Mouse (Mus musculus) liver, embryonic 16.5 days (tissue): ENCODE results near the gene Cldn24. TPM values are rescaled to one million over a fixed set of nuclear protein-coding genes. Genes with fewer than 3 reads are reported as not detected.

Experiments used
- polyA plus RNA-seq: library from polyadenylated mRNA; unstranded; fragments of >200 nt; fragmentation: Nextera tagmentation; extraction: Ambion mirVana; gene quantifications from 2 replicates; pipeline ENCODE4 v1.2.1, GENCODE M21; 2015

The Cldn24 gene
- polyA plus RNA-seq, 1 experiment from 2014 or later = not detected

Other genes starting within 250 kb of the Cldn24 start
- gene Ing2, start 146.6 kb upstream of the Cldn24 start, polyA plus RNA-seq = 6.6 and 6.7 TPM in 2 replicates
- 13.1 TPM in 2 replicates for gene Cdkn2aip, start 108.2 kb upstream of the Cldn24 start, polyA plus RNA-seq
- gene Cldn22, start 2.3 kb downstream of the Cldn24 start, polyA plus RNA-seq = not detected in 2 replicates
- gene Wwc2, start 168.8 kb downstream of the Cldn24 start, polyA plus RNA-seq = 1.2 TPM in 2 replicates